Mouse (Mus musculus) right cerebral cortex, postnatal 14 days (tissue): ENCODE measurements around the gene Tpst1.
"Not testable (repeated sequence)": the region's sequence is repeated elsewhere in the genome, so short reads cannot be mapped to it uniquely, and the experiment has no call there.

Source experiments
- DNase-seq: peaks from one replicate; pipeline ENCODE4 v3.0.0; 2022

The Tpst1 gene

GRCm38 (mm10) chr5:130073026-130073425 lies at the start of gene Tpst1:
Tpst1 (plus strand) TSS chr5:130073326.
- no peak for DNase-seq

GRCm38 (mm10) chr5:130023767-130024539 lies 49.2 kb upstream of the Tpst1 start:
- peak; percentile 67 for DNase-seq

DNA sequence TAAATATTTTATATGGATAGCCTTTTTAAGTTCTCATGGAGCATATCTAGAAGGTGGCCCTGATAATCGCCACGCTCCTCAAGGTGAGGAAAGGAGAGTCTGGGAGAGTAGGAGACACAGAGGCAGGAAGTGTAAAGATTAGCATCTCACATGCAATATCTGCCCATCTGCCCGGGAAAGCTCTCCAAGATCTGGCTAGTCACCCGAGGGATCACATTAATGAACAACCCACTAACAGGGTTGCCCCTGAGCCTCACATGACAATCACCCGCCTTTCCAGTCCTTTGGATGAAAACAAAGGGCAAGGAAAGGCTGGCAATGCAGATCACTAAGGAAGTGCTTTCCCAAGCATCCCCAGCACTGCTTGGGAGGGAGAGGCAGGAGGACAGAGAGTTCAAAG lies 46.0 kb upstream of the Tpst1 start:
- no peak for DNase-seq

GRCm38 (mm10) chr5:130027696-130028095 lies 45.4 kb upstream of the Tpst1 start:
- no peak for DNase-seq

GRCm38 (mm10) chr5:130029142-130029897 lies 43.8 kb upstream of the Tpst1 start, which contains the start of the genes Asl and Crcp:
Asl (minus strand) TSS chr5:130029247.
Crcp (plus strand) TSS chr5:130029290.
- peak; percentile 87 for DNase-seq

- DNase-seq = no peak
Measured at GRCm38 (mm10) chr5:130031410-130032390, 41.4 kb upstream of the Tpst1 start.

DNA sequence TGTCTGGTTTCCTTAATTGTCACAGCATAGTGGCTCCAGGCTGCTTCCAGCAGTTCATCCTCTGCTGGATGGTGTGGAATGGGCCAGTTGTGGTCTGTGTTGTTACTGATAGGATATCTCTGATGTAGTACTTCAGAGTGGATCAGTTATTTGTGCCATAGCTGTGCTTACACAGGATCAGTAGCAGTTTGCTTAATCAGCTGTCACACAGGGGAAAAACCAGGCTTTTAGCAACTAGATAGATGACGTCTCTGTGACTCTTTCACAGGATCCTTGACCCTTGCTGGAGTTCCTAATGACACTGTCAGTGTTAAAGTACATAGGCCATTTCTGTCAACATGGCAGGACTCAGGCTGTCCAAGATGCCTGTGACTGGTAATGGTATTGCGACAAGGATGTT lies 39.3 kb upstream of the Tpst1 start:
- DNase-seq = no peak

- not testable (repeated sequence) for DNase-seq
Measured at GRCm38 (mm10) chr5:130036300-130036699, 36.8 kb upstream of the Tpst1 start.

DNA sequence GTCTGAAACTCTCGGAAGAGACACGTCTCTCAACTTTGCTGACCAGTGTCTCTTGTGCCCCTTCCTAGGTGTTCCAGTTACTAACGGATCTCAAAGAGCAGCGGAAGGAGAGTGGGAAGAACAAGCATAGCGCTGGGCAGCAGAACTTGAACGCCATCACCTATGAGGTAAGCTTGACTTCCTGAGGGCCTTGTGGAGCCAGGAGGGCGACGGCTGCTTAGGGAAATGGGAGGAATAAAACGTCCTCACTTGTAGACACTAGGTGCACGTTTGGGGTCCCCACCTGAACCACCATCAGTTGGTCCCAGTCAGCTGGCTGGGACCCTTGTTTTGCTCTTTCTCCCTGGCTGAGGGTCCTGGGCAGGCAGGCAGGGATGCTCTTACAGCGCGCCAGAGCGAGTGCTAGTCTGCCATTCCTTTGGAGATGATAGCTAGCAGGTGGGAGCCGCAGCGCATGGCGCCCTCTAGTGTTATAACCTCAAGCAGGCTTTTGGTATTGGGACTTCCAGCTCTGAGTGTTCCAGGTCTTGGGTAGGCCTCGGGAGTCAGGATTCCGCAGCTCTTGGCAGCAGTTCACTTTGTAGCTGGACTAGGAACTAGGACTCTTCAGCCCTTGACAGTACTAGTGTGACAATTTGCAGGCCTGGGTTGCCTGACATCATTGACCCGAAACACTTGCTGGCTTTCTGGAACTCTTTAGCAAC lies 35.2 kb upstream of the Tpst1 start:
- peak; percentile 60 for DNase-seq

GRCm38 (mm10) chr5:130040797-130041196 lies 32.3 kb upstream of the Tpst1 start:
- no peak for DNase-seq

DNA sequence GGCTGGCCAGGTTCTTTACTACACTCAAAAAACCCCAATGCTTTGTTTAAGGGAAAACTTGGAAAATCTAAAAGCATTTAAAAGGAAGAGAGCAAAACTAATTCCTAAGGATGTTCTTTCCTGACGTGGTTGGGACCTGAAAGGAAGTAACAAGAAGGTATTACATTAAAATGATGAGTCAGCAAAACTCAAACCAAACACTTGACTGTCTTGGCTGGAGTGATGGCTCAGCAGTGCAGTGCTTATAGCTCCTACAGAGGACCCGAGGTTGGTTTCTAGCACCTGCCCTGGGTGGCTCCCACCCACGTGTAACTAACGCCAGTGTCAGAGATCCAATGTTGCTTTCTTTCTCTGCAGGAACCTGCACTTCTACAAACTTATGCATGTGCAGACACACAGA lies 31.9 kb upstream of the Tpst1 start:
- DNase-seq = no peak

GRCm38 (mm10) chr5:130043741-130044140 lies 29.4 kb upstream of the Tpst1 start:
- DNase-seq = no peak

DNA sequence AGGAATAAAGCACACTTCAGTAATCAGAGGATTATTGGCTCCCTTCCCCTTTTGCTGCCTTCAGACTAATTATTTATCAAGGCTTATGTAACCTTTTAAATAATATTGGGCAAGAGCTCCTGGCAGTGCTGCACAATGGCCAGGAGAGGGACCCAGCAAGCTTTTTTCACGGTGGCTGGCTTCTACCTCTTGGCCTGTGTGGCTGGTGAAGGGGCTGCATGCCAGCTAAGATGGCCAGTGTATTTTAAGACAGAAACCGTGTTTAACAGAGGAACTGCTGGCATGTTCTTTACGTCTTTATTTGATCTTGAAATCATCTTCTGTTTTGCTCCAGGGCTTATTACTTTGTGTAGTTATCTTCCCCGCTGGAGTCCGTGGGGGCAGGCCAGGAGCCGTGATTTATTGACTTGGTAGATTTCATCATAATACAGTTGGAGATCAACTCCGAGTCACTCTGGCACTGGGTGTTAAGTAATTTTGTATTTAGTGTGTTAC lies 28.9 kb upstream of the Tpst1 start:
- DNase-seq = no peak

DNA sequence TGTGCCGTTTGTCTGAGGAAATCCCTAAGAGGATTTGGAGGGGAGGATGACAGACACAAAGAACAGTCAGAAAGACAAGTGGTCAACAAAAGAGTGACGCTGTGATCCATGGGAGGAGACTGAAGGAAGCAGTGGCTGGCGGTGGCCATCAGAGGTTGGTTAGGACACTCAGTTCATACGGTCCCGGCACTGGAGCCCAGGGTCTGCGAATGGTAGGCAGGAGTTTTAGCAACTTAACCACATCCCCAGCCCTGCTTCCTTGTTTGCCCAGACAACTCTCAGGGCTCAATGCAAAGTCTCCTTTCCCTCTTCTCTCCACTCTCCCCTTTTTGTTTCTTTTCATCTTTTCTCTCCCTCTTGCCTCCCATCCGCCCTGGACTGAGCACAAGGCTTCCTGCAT lies 27.0 kb upstream of the Tpst1 start:
- no peak for DNase-seq

DNA sequence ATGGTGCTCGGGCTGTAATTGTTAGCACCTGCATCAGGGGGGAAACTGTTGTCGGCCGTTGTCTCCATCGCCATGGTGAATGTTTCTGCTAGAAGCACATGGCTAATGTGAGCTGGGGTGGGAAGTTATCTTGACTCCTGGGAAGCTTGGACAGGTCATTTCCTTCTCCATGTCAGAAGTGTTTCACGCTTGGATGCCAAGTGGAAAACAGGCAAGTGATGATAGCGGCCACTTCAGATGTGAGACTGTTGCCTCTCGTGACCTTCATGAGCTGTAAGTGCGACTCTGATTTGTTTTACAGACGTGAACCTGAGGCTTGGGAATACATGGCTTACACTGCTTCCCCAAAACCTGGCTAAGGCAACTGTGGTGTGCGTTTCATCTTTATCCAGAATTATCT lies 26.5 kb upstream of the Tpst1 start:
- DNase-seq = no peak

GRCm38 (mm10) chr5:130047013-130047412 lies 26.1 kb upstream of the Tpst1 start:
- DNase-seq = no peak

GRCm38 (mm10) chr5:130048786-130049520 lies 24.2 kb upstream of the Tpst1 start:
- DNase-seq = no peak

DNA sequence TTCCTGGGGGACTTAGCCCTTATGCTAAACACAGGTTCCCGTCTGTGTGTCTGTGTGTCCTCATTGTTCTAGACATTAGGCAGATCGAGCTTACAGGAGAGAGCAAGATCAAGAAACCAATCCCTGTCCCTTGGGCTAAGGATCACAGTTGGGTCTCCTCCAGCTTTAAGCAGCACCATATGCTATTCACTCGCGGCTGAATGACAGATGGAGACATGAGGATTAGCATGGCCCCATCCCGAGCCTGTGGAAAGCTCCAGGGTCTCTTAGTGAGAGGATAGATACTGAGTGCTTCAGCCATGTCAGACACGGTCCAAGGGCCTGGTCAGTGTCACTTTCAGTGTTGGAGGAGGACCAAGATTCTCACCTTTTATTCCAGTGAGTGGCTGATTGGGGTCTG lies 22.7 kb upstream of the Tpst1 start:
- DNase-seq = no peak

- DNase-seq = no peak
Measured at GRCm38 (mm10) chr5:130051073-130051860, 21.9 kb upstream of the Tpst1 start.

GRCm38 (mm10) chr5:130052510-130052909 lies 20.6 kb upstream of the Tpst1 start:
- no peak for DNase-seq

DNA sequence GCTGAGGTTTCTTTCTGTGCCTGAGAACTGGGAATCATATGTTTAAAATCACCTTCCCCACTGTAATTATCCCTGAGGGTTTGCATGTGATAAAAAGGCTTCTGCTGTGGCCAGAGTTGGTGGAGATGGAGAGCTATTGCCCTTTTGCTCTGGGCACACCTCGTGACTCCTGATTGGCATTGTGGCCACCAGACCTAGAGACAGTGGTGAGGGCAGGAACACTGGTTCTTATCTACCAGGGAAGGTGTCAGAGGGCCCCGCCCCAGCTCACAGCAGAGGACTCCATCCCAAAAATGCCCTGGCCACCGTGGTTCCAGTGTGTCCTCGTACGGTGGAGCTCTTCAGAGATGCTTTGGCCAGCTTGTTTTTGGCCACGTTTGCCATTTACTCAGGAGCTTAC lies 20.2 kb upstream of the Tpst1 start:
- no peak for DNase-seq
